Mouse (Mus musculus): ENCODE data around the gene Hacd2.
A peak's percentile ranks its signal among the peaks of the same experiment; 100 is the strongest.

The Hacd2 gene

DNA sequence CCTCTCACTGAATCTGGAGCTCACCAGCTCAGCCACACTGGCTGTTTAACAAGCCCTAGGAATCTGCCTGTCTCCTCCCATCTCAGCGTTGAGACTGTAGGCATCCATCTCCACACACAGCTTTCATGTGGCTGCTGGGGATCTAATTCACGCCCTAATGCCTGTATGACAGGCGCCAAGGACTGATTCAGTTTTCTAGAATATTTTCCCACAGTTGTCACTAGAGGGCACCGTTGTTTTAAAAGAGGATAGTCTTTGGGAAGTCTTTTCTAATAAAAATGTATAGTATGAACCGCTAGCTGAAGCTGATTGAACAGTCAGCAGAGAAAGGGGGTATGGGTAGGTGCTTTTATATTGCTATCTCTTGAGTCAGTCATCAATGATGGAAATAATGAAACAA, 34.1 kb downstream of the Hacd2 start:
- DNase-seq: peak; percentile 67

GRCm38 (mm10) chr16:35056786-35057185, 34.6 kb downstream of the Hacd2 start:
- DNase-seq: no peak

- peak; percentile 58 for DNase-seq
These were observed 38.8 kb downstream of the Hacd2 start for GRCm38 (mm10) chr16:35061017-35061416.

DNA sequence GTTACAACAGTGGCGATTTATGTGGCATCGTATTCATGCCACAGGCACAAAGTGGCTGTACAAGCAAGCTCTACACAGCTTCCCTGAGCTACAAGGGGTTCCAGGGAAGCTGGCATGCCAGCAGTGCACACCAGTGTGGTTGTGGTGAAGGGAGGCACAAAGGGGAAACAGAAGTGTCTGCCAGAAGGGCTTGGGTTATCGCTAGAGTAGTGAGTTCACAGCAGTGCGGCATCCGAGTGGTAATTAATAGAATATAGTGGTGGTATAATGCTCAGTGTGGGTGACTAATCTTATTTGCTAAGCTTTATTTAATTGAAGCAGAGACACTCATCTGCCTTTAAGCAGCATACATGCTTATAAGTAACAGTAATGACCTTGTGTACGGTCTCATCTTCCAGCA, 43.5 kb downstream of the Hacd2 start:
- DNase-seq: no peak

GRCm38 (mm10) chr16:35067095-35067494, 44.9 kb downstream of the Hacd2 start:
- DNase-seq: no peak

- no peak for DNase-seq
These were observed 45.4 kb downstream of the Hacd2 start for GRCm38 (mm10) chr16:35067631-35068030.

DNA sequence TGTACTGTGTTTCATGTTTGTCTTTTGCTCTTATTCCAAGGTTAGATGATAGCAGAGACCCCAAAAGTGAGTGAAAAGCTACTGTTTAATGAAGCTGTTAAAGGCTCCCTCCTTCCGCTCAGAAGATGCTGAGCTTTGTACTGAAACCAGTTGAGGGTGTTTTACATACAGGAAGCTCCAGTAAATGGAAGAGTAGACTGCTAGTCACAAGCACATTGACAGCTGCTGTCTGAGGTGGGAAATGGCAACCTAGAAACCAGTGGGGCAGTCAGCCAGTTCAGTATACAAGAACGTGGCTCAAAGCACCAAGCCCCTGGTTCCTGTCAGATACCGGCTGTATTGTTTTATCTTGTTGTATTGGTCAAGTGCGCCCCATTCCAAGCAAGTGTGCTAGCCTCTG, 46.7 kb downstream of the Hacd2 start:
- no peak for DNase-seq

DNA sequence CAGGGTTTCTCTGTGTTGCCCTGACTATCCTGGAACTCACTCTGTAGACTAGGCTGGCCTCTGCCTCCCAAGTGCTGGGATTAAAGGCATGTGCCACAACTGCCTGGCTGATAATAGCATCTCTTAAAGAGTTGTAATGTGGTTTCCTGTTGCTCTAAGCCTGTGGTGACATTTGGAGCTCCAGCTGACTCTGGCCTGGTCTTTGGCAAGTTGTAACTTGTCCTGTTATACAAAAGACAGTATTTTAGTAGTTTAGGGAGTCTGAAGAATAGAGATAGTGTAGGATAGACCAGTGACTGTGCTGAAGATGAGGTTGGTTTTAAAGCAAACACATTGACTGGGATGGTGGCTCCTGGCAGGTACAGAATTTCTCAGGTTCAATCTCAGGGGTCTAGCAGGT, 52.2 kb downstream of the Hacd2 start:
- DNase-seq: no peak

- no peak for DNase-seq
These were observed 53.4 kb downstream of the Hacd2 start for GRCm38 (mm10) chr16:35075643-35076042.

- DNase-seq: no peak
These were observed 71.3 kb downstream of the Hacd2 start for GRCm38 (mm10) chr16:35093500-35093899.

DNA sequence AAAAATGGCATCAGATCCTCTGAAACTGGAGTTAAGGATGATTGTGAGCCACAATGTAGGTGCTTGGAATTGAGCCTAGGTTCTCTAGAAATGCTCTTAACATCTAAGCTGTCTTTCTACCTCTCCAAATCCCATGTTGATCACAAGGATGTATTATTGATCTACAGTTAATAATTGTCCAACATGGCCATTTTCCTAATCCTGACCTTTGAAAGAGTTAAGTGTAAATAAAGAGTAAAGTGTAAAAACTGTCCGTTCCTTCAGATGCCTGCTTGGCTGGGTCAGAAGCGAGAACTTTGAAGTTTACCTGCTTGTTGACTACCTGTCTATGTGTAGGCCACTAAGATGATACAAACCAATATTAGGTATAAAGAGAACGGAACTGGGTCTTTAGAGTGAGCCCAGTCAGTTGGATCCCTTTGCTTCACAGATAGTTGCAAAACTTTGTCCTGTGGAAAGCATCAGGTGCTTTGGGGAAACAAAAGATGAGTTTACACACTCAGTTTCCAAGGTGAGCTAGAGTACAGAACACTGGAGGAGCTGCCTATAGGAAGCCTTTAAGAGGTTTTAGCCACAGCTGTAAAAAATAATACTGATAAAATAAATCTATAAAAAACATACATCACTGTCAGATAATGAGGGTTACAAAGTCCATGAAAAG, 75.8 kb downstream of the Hacd2 start:
- no peak for DNase-seq

GRCm38 (mm10) chr16:35101751-35102420, 79.7 kb downstream of the Hacd2 start:
- DNase-seq: no peak

DNA sequence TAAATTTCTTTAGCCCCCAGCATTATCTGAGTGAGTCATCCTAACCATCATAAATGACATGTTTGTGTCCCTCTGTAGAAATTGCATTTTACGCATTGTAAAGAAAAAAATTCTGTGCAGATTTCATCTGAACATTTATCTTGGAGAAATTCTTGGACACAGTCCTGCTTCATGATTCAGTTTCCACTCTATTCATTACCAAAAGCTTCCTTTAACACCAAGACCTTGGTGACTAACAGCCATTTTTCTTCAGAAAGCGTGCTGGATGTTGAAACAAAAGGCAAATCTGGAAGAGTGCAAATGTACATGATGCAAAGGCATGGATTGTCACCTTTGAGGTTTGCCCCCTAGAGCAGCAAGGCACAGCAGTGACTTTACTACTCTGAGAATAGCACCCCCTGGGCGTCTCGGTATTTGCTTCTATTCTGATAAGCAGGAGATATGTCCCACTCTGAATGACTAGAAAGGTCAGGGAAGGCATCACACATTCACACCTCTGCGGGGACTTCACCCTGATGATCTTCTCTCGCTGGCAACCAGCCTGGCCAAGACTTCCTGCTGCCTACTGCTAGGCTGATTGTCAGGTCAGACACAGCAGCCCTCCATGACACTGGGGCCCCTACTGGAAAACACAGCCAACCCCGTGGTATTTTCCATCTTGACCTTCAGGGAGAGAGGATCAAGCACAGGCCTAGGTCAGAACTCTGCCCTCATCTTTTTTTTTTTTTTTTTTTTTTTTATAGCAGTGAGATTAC, 80.8 kb downstream of the Hacd2 start:
- DNase-seq: no peak

GRCm38 (mm10) chr16:35107985-35108384, 85.8 kb downstream of the Hacd2 start:
- no peak for DNase-seq

GRCm38 (mm10) chr16:35109156-35109555, 86.9 kb downstream of the Hacd2 start:
- DNase-seq: peak; percentile 50

- DNase-seq: no peak
These were observed 87.5 kb downstream of the Hacd2 start for GRCm38 (mm10) chr16:35109656-35110291.

GRCm38 (mm10) chr16:35110410-35111142, 88.3 kb downstream of the Hacd2 start:
- DNase-seq: peak; percentile 93

DNA sequence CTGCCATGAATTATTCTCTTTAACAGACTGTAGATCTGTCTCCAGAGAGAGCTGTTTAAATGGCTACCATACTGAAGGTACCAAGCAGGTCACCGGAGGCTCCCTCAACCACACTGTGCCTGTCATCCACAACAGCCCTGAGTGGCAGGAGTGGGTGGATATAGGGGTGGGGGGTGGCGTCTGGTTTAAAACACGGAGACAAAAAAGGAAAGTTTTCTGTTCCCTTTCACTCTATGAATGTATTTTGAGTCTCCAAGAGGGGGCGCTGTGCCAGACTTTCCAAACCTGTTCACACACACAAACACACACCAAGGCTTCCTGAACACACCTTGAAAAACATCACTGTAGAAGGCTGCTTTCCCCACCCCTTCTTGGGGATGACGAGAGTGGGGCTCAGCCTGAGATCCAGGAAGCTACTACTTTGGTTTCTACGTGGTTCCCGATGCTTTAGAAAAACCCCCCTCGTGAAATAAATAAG, 89.0 kb downstream of the Hacd2 start:
- DNase-seq: peak; percentile 32

DNA sequence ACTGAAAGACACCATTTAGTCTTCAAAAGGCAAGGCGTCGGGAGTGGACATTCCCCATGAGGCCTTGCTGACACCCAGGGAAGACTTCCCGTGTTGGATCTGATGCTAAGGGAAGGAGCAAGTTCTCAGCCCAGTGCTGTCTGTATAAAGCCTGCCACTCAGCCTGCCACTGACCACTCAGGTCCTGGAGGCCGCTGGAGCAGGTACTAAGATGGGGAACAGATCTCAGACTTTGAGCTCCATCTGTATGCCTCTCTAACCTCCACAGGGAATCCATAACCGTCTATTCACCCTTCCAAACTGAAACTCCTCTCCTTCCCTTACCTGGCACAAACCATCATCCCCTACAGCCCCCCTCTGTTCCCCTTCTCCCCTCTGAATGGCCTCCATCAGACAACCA, 91.3 kb downstream of the Hacd2 start:
- DNase-seq: no peak

GRCm38 (mm10) chr16:35116328-35116956, 94.2 kb downstream of the Hacd2 start:
- DNase-seq: peak; percentile 22

GRCm38 (mm10) chr16:35117436-35117835, 95.2 kb downstream of the Hacd2 start:
- peak; percentile 29 for DNase-seq

GRCm38 (mm10) chr16:35120603-35121002, 98.4 kb downstream of the Hacd2 start:
- DNase-seq: no peak
